Mouse (Mus musculus) cerebellum, adult 9-10 months (tissue): Measurements from ENCODE around the gene Grip2.
A peak's percentile ranks its signal among the peaks of the same experiment; 100 is the strongest.

ENCODE experiments used
- DNase-seq: peaks from one replicate; pipeline ENCODE4 v3.0.0; 2022

The Grip2 gene

GRCm38 (mm10) chr6:91827016-91827570 lies at the start of gene Grip2:
Gene Grip2 (minus strand): TSS chr6:91827250.
- no peak for DNase-seq

GRCm38 (mm10) chr6:91872781-91873180 lies 45.7 kb upstream of the Grip2 start:
- DNase-seq, result no peak

- DNase-seq, result no peak
Measured at GRCm38 (mm10) chr6:91868091-91868490, 41.0 kb upstream of the Grip2 start.

- no peak for DNase-seq
Measured at GRCm38 (mm10) chr6:91865601-91866000, 38.6 kb upstream of the Grip2 start.

GRCm38 (mm10) chr6:91864595-91864994 lies 37.5 kb upstream of the Grip2 start:
- no peak for DNase-seq

GRCm38 (mm10) chr6:91862848-91863247 lies 35.8 kb upstream of the Grip2 start:
- no peak for DNase-seq

GRCm38 (mm10) chr6:91858339-91858738 lies 31.3 kb upstream of the Grip2 start:
- no peak for DNase-seq

- DNase-seq, result peak; percentile 45
Measured at GRCm38 (mm10) chr6:91852550-91852949, 25.5 kb upstream of the Grip2 start.

- no peak for DNase-seq
Measured at GRCm38 (mm10) chr6:91843628-91844153, 16.6 kb upstream of the Grip2 start.

- no peak for DNase-seq
Measured at GRCm38 (mm10) chr6:91842897-91843627, 16.0 kb upstream of the Grip2 start.

- DNase-seq, result no peak
Measured at GRCm38 (mm10) chr6:91839010-91839871, 12.2 kb upstream of the Grip2 start.

- DNase-seq, result no peak
Measured at GRCm38 (mm10) chr6:91832863-91833440, 5.9 kb upstream of the Grip2 start.

GRCm38 (mm10) chr6:91827926-91828325 lies 876 bp upstream of the Grip2 start:
- no peak for DNase-seq

GRCm38 (mm10) chr6:91818271-91818670 lies 8.8 kb downstream of the Grip2 start:
- DNase-seq, result no peak

- DNase-seq, result no peak
Measured at GRCm38 (mm10) chr6:91815976-91816375, 11.1 kb downstream of the Grip2 start.

- DNase-seq, result peak; percentile 84
Measured at GRCm38 (mm10) chr6:91813611-91814010, 13.4 kb downstream of the Grip2 start.

GRCm38 (mm10) chr6:91810007-91810406 lies 17.0 kb downstream of the Grip2 start:
- DNase-seq, result no peak

- DNase-seq, result no peak
Measured at GRCm38 (mm10) chr6:91808022-91808421, 19.0 kb downstream of the Grip2 start.

- DNase-seq, result no peak
Measured at GRCm38 (mm10) chr6:91807169-91807568, 19.9 kb downstream of the Grip2 start.

- DNase-seq, result peak; percentile 63
Measured at GRCm38 (mm10) chr6:91804177-91804576, 22.9 kb downstream of the Grip2 start.

- DNase-seq, result peak; percentile 79
Measured at GRCm38 (mm10) chr6:91798496-91798895, 28.6 kb downstream of the Grip2 start.

GRCm38 (mm10) chr6:91796736-91797135 lies 30.3 kb downstream of the Grip2 start:
- DNase-seq, result no peak

GRCm38 (mm10) chr6:91796064-91796463 lies 31.0 kb downstream of the Grip2 start:
- DNase-seq, result no peak
